Comparison of ENCODE assay signal across 12 mouse cellular contexts in genomic region chr15:65455203-65455816, GRCm38 (mm10).
DNase-seq lines count a peak whose midpoint lies in the region; ATAC-seq lines count a peak whose summit lies in the region.
"Had no signal": no experiment of that assay in that cellular context is flagged by ENCODE, and none has a peak within 500 bp of the region (broad histone marks: within the 10 kb centered on the region; RNA-seq: fewer than 3 reads in every experiment).

No protein-coding gene starts in this region.

- no peaks in the 10 kb centered on the region for H3K36me3 ChIP-seq in kidney, embryonic 15.5 days
- H3K36me3 ChIP-seq in hindbrain, embryonic 15.5 days = no peaks in the 10 kb centered on the region
- H3K36me3 ChIP-seq in midbrain, embryonic 16.5 days (ENCODE audit: control insufficient read depth, insufficient read depth, low read length) = no peaks in the 10 kb centered on the region
- H3K36me3 ChIP-seq: liver, embryonic 13.5 days; midbrain, embryonic 12.5 days had no signal

- ATAC-seq in kidney, embryonic 15.5 days (replicated peaks; ENCODE audit: low FRiP score) = peak; percentile 60; the same call in 1 of the 2 replicates
- ATAC-seq in hindbrain, embryonic 15.5 days (ENCODE audit: low FRiP score, low read depth) = 0 out of 2 replicates have a peak, but pooled peaks have one; percentile 42
- peak; percentile 36; the same call in 1 of the 2 replicates for ATAC-seq in midbrain, embryonic 16.5 days
- ATAC-seq in megakaryocyte-erythroid progenitor cell, adult 5-6 weeks (replicated peaks; ENCODE audit: low FRiP score, low TSS enrichment, poor library complexity, severe bottlenecking) = no peak

- no peaks in the 10 kb centered on the region for H3K4me1 ChIP-seq in kidney, embryonic 15.5 days
- H3K4me1 ChIP-seq in hindbrain, embryonic 15.5 days (replicated peaks) = no peaks in the 10 kb centered on the region
- no peaks in the 10 kb centered on the region for H3K4me1 ChIP-seq in midbrain, embryonic 16.5 days (ENCODE audit: control insufficient read depth, insufficient read depth, low read length)
- H3K4me1 ChIP-seq: liver, embryonic 13.5 days; midbrain, embryonic 12.5 days had no signal

- H3K27ac ChIP-seq in kidney, embryonic 15.5 days = no peak overlapping the region
- H3K27ac ChIP-seq in hindbrain, embryonic 15.5 days (replicated peaks) = no peak overlapping the region
- H3K27ac ChIP-seq in midbrain, embryonic 16.5 days (ENCODE audit: low read length) = no peak overlapping the region
- H3K27ac ChIP-seq: liver, embryonic 13.5 days; midbrain, embryonic 12.5 days had no signal

- H3K9ac ChIP-seq in kidney, embryonic 15.5 days = no peak overlapping the region
- no peak overlapping the region for H3K9ac ChIP-seq in hindbrain, embryonic 15.5 days
- no peak overlapping the region for H3K9ac ChIP-seq in midbrain, embryonic 16.5 days (ENCODE audit: low read depth, low read length)
- H3K9ac ChIP-seq: liver, embryonic 13.5 days; midbrain, embryonic 12.5 days had no signal

- H3K9me3 ChIP-seq in kidney, embryonic 15.5 days (replicated peaks) = no peaks in the 10 kb centered on the region
- no peaks in the 10 kb centered on the region for H3K9me3 ChIP-seq in hindbrain, embryonic 15.5 days
- H3K9me3 ChIP-seq in midbrain, embryonic 16.5 days (replicated peaks; ENCODE audit: control insufficient read depth, low read length, poor library complexity, severe bottlenecking) = no peaks in the 10 kb centered on the region
- H3K9me3 ChIP-seq: liver, embryonic 13.5 days; midbrain, embryonic 12.5 days had no signal

- H3K4me3 ChIP-seq in kidney, embryonic 15.5 days (replicated peaks) = no peak overlapping the region
- no peak overlapping the region for H3K4me3 ChIP-seq in hindbrain, embryonic 15.5 days
- H3K4me3 ChIP-seq in midbrain, embryonic 16.5 days (ENCODE audit: low read depth, low read length) = no peak overlapping the region
- H3K4me3 ChIP-seq: erythroblast, embryonic 14.5 days; liver, embryonic 13.5 days; midbrain, embryonic 12.5 days had no signal

- 23% methylated on average over 2 of the region's 2 CpGs for WGBS in kidney, embryonic 15.5 days
- WGBS in hindbrain, embryonic 15.5 days = 25% methylated on average over 2 of the region's 2 CpGs
- WGBS in midbrain, embryonic 16.5 days = 67% methylated on average over 2 of the region's 2 CpGs

- no peak overlapping the region for H3K4me2 ChIP-seq in kidney, embryonic 15.5 days
- H3K4me2 ChIP-seq in hindbrain, embryonic 15.5 days = no peak overlapping the region
- H3K4me2 ChIP-seq in midbrain, embryonic 16.5 days (ENCODE audit: low read length) = no peak overlapping the region
- H3K4me2 ChIP-seq: heart, embryonic 11.5 days; liver, embryonic 13.5 days; midbrain, embryonic 12.5 days had no signal

- H3K27me3 ChIP-seq in kidney, embryonic 15.5 days = no peaks in the 10 kb centered on the region
- no peaks in the 10 kb centered on the region for H3K27me3 ChIP-seq in hindbrain, embryonic 15.5 days
- H3K27me3 ChIP-seq in midbrain, embryonic 16.5 days (ENCODE audit: control insufficient read depth, insufficient read depth, low read depth, low read length) = no peaks in the 10 kb centered on the region
- H3K27me3 ChIP-seq: liver, embryonic 13.5 days; midbrain, embryonic 12.5 days had no signal

- no peak for DNase-seq in kidney, adult 9 months
- peak; percentile 13 for DNase-seq in cerebellum, adult 9-11 months
- no peak for DNase-seq in adrenal gland, adult 2 months
- DNase-seq in left cerebral cortex, postnatal 4 days = no peak
- DNase-seq: liver, embryonic 13.5 days had no signal

- intact Hi-C loops in left cerebral cortex, postnatal 4 days (cut with DNase I) = no loop called here
